Mouse (Mus musculus): ENCODE data around the gene Acp7. TPM values are rescaled to one million over a fixed set of nuclear protein-coding genes. Genes with fewer than 3 reads are reported as not detected.

The Acp7 gene
- polyA plus RNA-seq, 1 experiment from 2014 or later = not detected

DNA sequence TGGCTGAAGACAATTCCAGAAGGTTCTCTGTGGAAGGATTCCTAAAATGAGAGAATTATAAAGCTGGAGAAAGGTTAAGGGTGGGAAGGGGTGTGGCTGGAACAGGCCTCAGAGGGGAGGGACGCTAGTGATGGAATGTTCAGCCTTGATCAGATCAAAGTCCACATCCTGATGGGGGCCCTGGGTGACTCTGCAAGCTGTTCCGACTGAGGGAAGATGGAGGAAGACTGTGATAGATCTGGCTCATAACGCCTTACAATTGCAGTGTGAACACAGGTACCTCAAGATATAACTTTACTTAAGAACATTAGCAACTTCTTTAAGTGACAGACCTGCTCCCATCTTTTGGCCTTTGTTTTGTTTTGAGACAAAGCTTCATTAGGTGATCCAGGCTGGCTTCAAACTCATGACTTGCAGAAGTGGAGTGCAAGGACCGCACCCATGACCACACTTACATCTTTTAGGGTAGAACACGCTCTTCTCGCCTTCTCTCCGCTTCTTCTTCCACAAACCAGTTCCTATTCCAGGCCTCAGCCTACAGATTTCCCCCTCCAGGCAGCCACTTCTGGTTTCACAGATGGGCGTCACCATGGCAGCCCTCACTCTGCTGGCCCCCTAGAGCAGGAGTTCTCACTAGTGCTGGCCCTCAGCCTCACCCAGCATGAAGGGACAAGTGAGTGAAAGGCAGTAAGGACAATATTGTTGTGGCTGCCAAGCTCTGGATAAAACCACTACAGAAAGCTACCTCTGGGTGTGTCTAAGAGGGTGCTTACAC is 47.4 kb downstream of the Acp7 start:
- Histone ChIP-seq H3K4me3 (ENCODE audit: low read depth, low read length) (no peak overlapping the region), H3K9me3 (ENCODE audit: low read length) (no peaks in the 10 kb centered on the region), H3K36me3 (replicated peaks; ENCODE audit: insufficient read depth, low read length) (peaks cover 3% of the 10 kb centered on the region; the same call in 1 of the 2 replicates), H3K4me2 (ENCODE audit: low read depth, low read length) (peak overlapping the region; percentile 47), H3K27me3 (ENCODE audit: insufficient read depth, low read length) (no peaks in the 10 kb centered on the region), H3K9ac (replicated peaks) (no peak overlapping the region), H3K27ac (ENCODE audit: low read depth) (peak overlapping the region; percentile 56; the same call in 1 of the 2 replicates), H3K4me1 (ENCODE audit: insufficient read depth) (peaks cover 76% of the 10 kb centered on the region)
- TF ChIP-seq EP300 (IDR thresholded peaks at IDR 0.05; ENCODE audit: low read depth) (no peak), CTCF (IDR thresholded peaks at IDR 0.05; ENCODE audit: low read depth) (no peak)
- WGBS (ENCODE audit: insufficient replicate concordance) = 50% methylated on average over 8 of the region's 8 CpGs
- DNase-seq (no peak), ATAC-seq (no peak)

DNA sequence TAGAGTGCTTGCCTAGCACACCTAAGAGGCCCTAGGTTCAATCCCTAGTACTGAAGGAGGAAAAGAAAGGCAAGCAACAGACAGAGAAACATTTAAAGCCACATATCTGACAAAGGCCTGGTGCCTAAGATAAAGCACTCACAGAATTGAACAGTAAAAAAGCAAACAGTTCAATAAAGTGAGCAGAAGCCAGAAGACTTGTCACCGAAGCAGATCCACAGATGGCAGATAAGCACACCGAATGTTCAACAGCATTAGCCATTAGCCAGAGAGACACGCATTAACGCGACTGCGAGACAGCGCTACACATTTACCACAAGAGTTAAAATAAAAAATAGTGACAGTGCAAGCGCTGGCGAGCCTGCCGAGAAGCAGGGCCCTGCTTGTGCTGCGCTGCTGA is 48.3 kb downstream of the Acp7 start:
- Histone ChIP-seq H3K9me3 (ENCODE audit: low read length) (no peaks in the 10 kb centered on the region), H3K27ac (ENCODE audit: low read depth) (peak overlapping the region; percentile 56), H3K9ac (replicated peaks) (peak overlapping the region; percentile 30; the same call in 1 of the 2 replicates), H3K4me2 (ENCODE audit: low read depth, low read length) (peak overlapping the region; percentile 47), H3K27me3 (ENCODE audit: insufficient read depth, low read length) (no peaks in the 10 kb centered on the region), H3K36me3 (replicated peaks; ENCODE audit: insufficient read depth, low read length) (peaks cover 3% of the 10 kb centered on the region; the same call in 1 of the 2 replicates), H3K4me3 (ENCODE audit: low read depth, low read length) (no peak overlapping the region), H3K4me1 (ENCODE audit: insufficient read depth) (peaks cover 84% of the 10 kb centered on the region)
- 34% methylated on average over 11 of the region's 11 CpGs for WGBS (ENCODE audit: insufficient replicate concordance)
- ATAC-seq = no peak
- no peak for DNase-seq
- peak; percentile 44; the same call in 1 of the 2 replicates for TF ChIP-seq EP300 (IDR thresholded peaks at IDR 0.05; ENCODE audit: low read depth)
- no peak for TF ChIP-seq CTCF (IDR thresholded peaks at IDR 0.05; ENCODE audit: low read depth)

GRCm38 (mm10) chr7:28581721-28582120 is 49.4 kb downstream of the Acp7 start:
- ATAC-seq = peak; percentile 81

GRCm38 (mm10) chr7:28579826-28580225 is 51.3 kb downstream of the Acp7 start:
- 75% methylated on average over 5 of the region's 5 CpGs for WGBS (ENCODE audit: insufficient replicate concordance)
- H3K4me1 ChIP-seq (ENCODE audit: insufficient read depth) = peaks cover 85% of the 10 kb centered on the region
- no peaks in the 10 kb centered on the region for H3K27me3 ChIP-seq (ENCODE audit: insufficient read depth, low read length)
- DNase-seq (no peak), ATAC-seq (no peak)
- H3K27ac ChIP-seq (ENCODE audit: low read depth) = no peak overlapping the region
- peaks cover 3% of the 10 kb centered on the region; the same call in 1 of the 2 replicates for H3K36me3 ChIP-seq (replicated peaks; ENCODE audit: insufficient read depth, low read length)
- no peaks in the 10 kb centered on the region for H3K9me3 ChIP-seq (ENCODE audit: low read length)
- no peak overlapping the region for H3K4me3 ChIP-seq (ENCODE audit: low read depth, low read length)
- no peak overlapping the region for H3K4me2 ChIP-seq (ENCODE audit: low read depth, low read length)
- peak overlapping the region; percentile 21 for H3K9ac ChIP-seq (replicated peaks)
- no peak for TF ChIP-seq EP300 (IDR thresholded peaks at IDR 0.05; ENCODE audit: low read depth)
- TF ChIP-seq CTCF (IDR thresholded peaks at IDR 0.05; ENCODE audit: low read depth) = no peak

More at GRCm38 (mm10) chr7:28581721-28582120, 49.4 kb downstream of the Acp7 start:
- Histone ChIP-seq H3K4me1 (ENCODE audit: insufficient read depth) (peaks cover 84% of the 10 kb centered on the region), H3K9me3 (ENCODE audit: low read length) (no peaks in the 10 kb centered on the region), H3K27ac (ENCODE audit: low read depth) (peak overlapping the region; percentile 56), H3K4me2 (ENCODE audit: low read depth, low read length) (peak overlapping the region; percentile 47), H3K9ac (replicated peaks) (no peak overlapping the region), H3K36me3 (replicated peaks; ENCODE audit: insufficient read depth, low read length) (peaks cover 3% of the 10 kb centered on the region; the same call in 1 of the 2 replicates), H3K27me3 (ENCODE audit: insufficient read depth, low read length) (no peaks in the 10 kb centered on the region), H3K4me3 (ENCODE audit: low read depth, low read length) (no peak overlapping the region)
- peak; percentile 49 for DNase-seq
- TF ChIP-seq CTCF (IDR thresholded peaks at IDR 0.05; ENCODE audit: low read depth) (no peak), EP300 (IDR thresholded peaks at IDR 0.05; ENCODE audit: low read depth) (peak; percentile 77)
- 52% methylated on average over 4 of the region's 4 CpGs for WGBS (ENCODE audit: insufficient replicate concordance)

GRCm38 (mm10) chr7:28578543-28579053 is 52.5 kb downstream of the Acp7 start:
- Histone ChIP-seq H3K4me3 (ENCODE audit: low read depth, low read length) (no peak overlapping the region), H3K9me3 (ENCODE audit: low read length) (no peaks in the 10 kb centered on the region), H3K4me1 (ENCODE audit: insufficient read depth) (peaks cover 80% of the 10 kb centered on the region), H3K9ac (replicated peaks) (no peak overlapping the region), H3K4me2 (ENCODE audit: low read depth, low read length) (no peak overlapping the region), H3K27me3 (ENCODE audit: insufficient read depth, low read length) (no peaks in the 10 kb centered on the region), H3K36me3 (replicated peaks; ENCODE audit: insufficient read depth, low read length) (peaks cover 3% of the 10 kb centered on the region; the same call in 1 of the 2 replicates), H3K27ac (ENCODE audit: low read depth) (no peak overlapping the region)
- ATAC-seq (no peak), DNase-seq (no peak)
- no peak for TF ChIP-seq CTCF (IDR thresholded peaks at IDR 0.05; ENCODE audit: low read depth)
- TF ChIP-seq EP300 (IDR thresholded peaks at IDR 0.05; ENCODE audit: low read depth) = no peak
- WGBS (ENCODE audit: insufficient replicate concordance) = 75% methylated on average over 5 of the region's 5 CpGs

GRCm38 (mm10) chr7:28577826-28578542 is 53.1 kb downstream of the Acp7 start:
- TF ChIP-seq EP300 (IDR thresholded peaks at IDR 0.05; ENCODE audit: low read depth) (no peak), CTCF (IDR thresholded peaks at IDR 0.05; ENCODE audit: low read depth) (no peak)
- H3K4me3 ChIP-seq (ENCODE audit: low read depth, low read length) = no peak overlapping the region
- 79% methylated on average over 9 of the region's 9 CpGs for WGBS (ENCODE audit: insufficient replicate concordance)
- H3K36me3 ChIP-seq (replicated peaks; ENCODE audit: insufficient read depth, low read length) = peaks cover under 1% of the 10 kb centered on the region; the same call in 1 of the 2 replicates
- H3K27ac ChIP-seq (ENCODE audit: low read depth) = no peak overlapping the region
- H3K4me1 ChIP-seq (ENCODE audit: insufficient read depth) = peaks cover 80% of the 10 kb centered on the region
- no peak for DNase-seq
- H3K4me2 ChIP-seq (ENCODE audit: low read depth, low read length) = no peak overlapping the region
- H3K27me3 ChIP-seq (ENCODE audit: insufficient read depth, low read length) = no peaks in the 10 kb centered on the region
- ATAC-seq = no peak
- H3K9ac ChIP-seq (replicated peaks) = no peak overlapping the region
- no peaks in the 10 kb centered on the region for H3K9me3 ChIP-seq (ENCODE audit: low read length)
